Mouse (Mus musculus): ENCODE results near the gene Nav1.

- TF ChIP-seq CTCF (IDR thresholded peaks at IDR 0.05; ENCODE audit: low read depth, low read length) = no peak
- TF ChIP-seq POLR2A (IDR thresholded peaks at IDR 0.05; ENCODE audit: insufficient read depth, low read length) = no peak
Measured at GRCm38 (mm10) chr1:135502135-135502534, 105.0 kb downstream of the Nav1 start.
